Mouse (Mus musculus): Measurements from ENCODE around the gene Spink2. TPM values are rescaled to one million over a fixed set of nuclear protein-coding genes. Genes with fewer than 3 reads are reported as not detected.

Gene Spink2
- total RNA-seq, 2 experiments from 2014 or later = 4.9 to 5.4 TPM

Other genes starting within 250 kb of the Spink2 start
- gene Srp72, start 236.8 kb downstream of the Spink2 start, total RNA-seq (2015) = 83.0 and 91.0 TPM in 2 replicates
- 133 and 141 TPM in 2 replicates for gene Srp72, start 236.8 kb downstream of the Spink2 start, total RNA-seq (2017)
- gene Arl9, start 207.4 kb downstream of the Spink2 start, total RNA-seq (2015) = 0.31 and 1.3 TPM in 2 replicates
- gene Arl9, start 207.4 kb downstream of the Spink2 start, total RNA-seq (2017) = not detected in 2 replicates
- gene Thegl, start 195.4 kb downstream of the Spink2 start, total RNA-seq (2015) = 0.45 TPM in 1 of 2 replicates, not detected in the other
- not detected in 2 replicates for gene Thegl, start 195.4 kb downstream of the Spink2 start, total RNA-seq (2017)
- gene Hopx, start 96.3 kb downstream of the Spink2 start, total RNA-seq (2015) = 104 and 127 TPM in 2 replicates
- gene Hopx, start 96.3 kb downstream of the Spink2 start, total RNA-seq (2017) = 35.5 and 46.3 TPM in 2 replicates
- gene Rest, start 54.0 kb upstream of the Spink2 start, total RNA-seq (2015) = 19.9 and 21.1 TPM in 2 replicates
- gene Rest, start 54.0 kb upstream of the Spink2 start, total RNA-seq (2017) = 31.5 and 37.9 TPM in 2 replicates
- gene Noa1, start 98.6 kb upstream of the Spink2 start, total RNA-seq (2015) = 18.0 and 24.7 TPM in 2 replicates
- gene Noa1, start 98.6 kb upstream of the Spink2 start, total RNA-seq (2017) = 10.2 and 15.8 TPM in 2 replicates
- gene Polr2b, start 98.7 kb upstream of the Spink2 start, total RNA-seq (2015) = 60.9 and 79.2 TPM in 2 replicates
- 100 and 101 TPM in 2 replicates for gene Polr2b, start 98.7 kb upstream of the Spink2 start, total RNA-seq (2017)
- gene Igfbp7, start 196.6 kb upstream of the Spink2 start, total RNA-seq (2015) = 3.6 and 4.5 TPM in 2 replicates
- 2.6 and 4.1 TPM in 2 replicates for gene Igfbp7, start 196.6 kb upstream of the Spink2 start, total RNA-seq (2017)